Mouse (Mus musculus): ENCODE results near the gene Slc22a28. TPM values are rescaled to one million over a fixed set of nuclear protein-coding genes. Genes with fewer than 3 reads are reported as not detected.
"Not testable (repeated sequence)": the region's sequence is repeated elsewhere in the genome, so short reads cannot be mapped to it uniquely, and the experiment has no call there.

Gene Slc22a28
- not detected in 2 replicates for polyA plus RNA-seq (2011; ENCODE audit: insufficient read length, low read depth, missing spikeins)

DNA sequence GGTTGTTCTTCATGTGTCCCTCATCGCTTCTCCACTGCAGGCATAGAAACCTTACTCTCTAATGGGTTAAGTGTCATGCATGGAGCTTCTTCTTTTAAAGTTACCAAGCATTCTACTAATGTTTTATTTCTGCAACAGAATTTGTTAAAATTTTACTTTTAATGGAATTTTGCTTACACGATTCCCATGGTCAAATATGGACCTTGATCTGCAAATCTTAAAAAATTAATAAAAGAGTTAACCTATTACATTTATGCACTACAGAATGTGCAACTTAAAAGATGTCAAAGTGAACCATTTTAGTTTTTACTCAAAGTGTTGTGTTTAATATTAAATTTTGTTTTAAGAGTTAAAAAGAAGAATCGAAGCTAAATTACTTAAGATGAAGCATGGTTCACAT, at the start of gene Slc22a28:
TSS of gene Slc22a28 (minus strand) at position 102 of the 400 bp plus-strand sequence.
- H3K4me3 ChIP-seq (ENCODE audit: insufficient read depth, low read length): not testable (repeated sequence)

GRCm38 (mm10) chr19:8148787-8149523, 17.2 kb upstream of the Slc22a28 start:
- no peaks in the 10 kb centered on the region for H3K4me1 ChIP-seq (ENCODE audit: control insufficient read depth, insufficient read depth, low read length)
- TF ChIP-seq CTCF (IDR thresholded peaks at IDR 0.05; ENCODE audit: borderline replicate concordance, insufficient read depth, low read length) (no peak), POLR2A (IDR thresholded peaks at IDR 0.05; ENCODE audit: low read depth, low read length) (no peak)
- H3K4me3 ChIP-seq (ENCODE audit: insufficient read depth, low read length): no peak overlapping the region
- no peak overlapping the region for H3K27ac ChIP-seq (ENCODE audit: insufficient read depth, low read length)

More for the DNA sequence above, at the start of gene Slc22a28:
- H3K4me1 ChIP-seq (ENCODE audit: control insufficient read depth, insufficient read depth, low read length); H3K27ac ChIP-seq (ENCODE audit: insufficient read depth, low read length): not testable (repeated sequence)

DNA sequence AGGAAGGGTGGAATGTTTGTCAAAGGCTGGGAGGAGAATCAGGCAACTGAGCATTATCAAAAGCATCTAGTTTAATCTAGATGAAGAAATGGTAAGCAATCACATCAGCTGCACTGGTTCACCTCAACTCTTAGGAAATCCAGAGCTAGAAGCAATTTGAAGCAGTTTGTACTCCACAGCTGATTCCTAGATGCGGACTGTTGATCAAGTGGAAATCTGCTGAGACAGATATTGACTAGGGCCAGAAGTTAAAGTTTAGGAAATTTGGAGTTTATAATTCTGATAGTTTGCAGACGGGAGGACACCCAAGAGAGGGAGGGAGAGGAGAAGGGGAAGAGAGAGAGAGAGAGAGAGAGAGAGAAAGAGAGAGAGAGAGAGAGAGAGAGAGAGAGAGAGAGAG, 10.9 kb upstream of the Slc22a28 start:
- not testable (repeated sequence) for H3K4me3 ChIP-seq (ENCODE audit: insufficient read depth, low read length); H3K27ac ChIP-seq (ENCODE audit: insufficient read depth, low read length); H3K4me1 ChIP-seq (ENCODE audit: control insufficient read depth, insufficient read depth, low read length)

DNA sequence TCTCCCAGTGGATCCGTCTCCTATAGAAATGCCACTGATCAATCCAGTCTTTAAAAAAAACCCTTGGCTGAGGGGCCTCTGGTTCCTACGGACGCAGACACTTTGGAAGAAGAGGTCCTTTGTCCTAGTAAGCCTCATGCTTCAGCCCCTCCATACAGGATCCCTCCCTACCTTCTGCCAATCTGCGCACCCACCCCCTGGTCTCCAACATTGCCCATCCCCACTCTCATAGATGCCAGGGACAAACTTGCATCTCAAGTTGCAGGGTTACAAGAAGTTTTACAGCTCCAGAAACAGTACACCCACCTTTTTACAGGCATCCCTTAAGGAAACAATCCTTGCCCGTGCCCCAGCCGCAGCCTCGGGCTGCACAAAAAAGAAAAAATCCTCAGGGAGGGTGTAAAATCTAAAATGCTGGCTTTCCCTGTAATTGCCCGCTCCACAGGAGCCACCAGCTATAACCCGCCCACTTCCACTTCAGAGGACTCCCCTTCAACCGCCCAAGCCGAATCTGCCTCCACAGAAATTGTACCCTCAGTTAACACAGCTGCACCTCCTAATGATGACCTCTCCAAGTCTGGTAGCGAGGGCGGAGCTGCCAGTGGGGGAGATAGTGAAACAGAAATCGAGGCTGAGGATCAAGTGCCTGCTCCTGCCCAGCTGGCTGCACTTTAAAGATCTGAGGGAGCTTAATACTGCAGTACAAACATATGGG, 2.5 kb upstream of the Slc22a28 start:
- H3K4me3 ChIP-seq (ENCODE audit: insufficient read depth, low read length); H3K27ac ChIP-seq (ENCODE audit: insufficient read depth, low read length); H3K4me1 ChIP-seq (ENCODE audit: control insufficient read depth, insufficient read depth, low read length): not testable (repeated sequence)

DNA sequence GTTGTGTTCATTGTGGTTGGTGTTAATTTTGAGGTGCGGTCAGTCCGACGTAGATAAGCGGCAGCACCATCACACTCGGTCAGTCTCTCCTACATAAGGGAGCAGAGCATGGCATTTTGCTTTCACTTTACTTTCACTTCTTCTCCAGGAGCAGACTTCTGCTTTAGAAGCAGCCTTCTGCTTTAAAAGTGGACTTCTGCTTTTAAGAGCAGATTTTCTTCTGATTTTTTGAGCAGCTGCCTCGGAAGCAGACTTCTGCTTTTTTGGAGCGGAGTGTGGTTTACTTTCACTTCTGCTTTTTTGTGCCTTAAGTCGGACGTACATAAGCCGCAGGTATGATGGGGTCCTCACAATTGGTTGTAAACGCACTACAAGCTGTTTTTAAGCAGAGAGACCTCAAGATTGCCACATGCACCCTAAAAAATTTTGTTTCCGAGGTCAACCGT, 111.9 kb downstream of the Slc22a28 start:
- no peak for TF ChIP-seq POLR2A (IDR thresholded peaks at IDR 0.05; ENCODE audit: low read depth, low read length)
- TF ChIP-seq CTCF (IDR thresholded peaks at IDR 0.05; ENCODE audit: borderline replicate concordance, insufficient read depth, low read length): no peak
- Histone ChIP-seq H3K4me1 (ENCODE audit: control insufficient read depth, insufficient read depth, low read length) (no peaks in the 10 kb centered on the region), H3K4me3 (ENCODE audit: insufficient read depth, low read length) (no peak overlapping the region), H3K27ac (ENCODE audit: insufficient read depth, low read length) (no peak overlapping the region)

DNA sequence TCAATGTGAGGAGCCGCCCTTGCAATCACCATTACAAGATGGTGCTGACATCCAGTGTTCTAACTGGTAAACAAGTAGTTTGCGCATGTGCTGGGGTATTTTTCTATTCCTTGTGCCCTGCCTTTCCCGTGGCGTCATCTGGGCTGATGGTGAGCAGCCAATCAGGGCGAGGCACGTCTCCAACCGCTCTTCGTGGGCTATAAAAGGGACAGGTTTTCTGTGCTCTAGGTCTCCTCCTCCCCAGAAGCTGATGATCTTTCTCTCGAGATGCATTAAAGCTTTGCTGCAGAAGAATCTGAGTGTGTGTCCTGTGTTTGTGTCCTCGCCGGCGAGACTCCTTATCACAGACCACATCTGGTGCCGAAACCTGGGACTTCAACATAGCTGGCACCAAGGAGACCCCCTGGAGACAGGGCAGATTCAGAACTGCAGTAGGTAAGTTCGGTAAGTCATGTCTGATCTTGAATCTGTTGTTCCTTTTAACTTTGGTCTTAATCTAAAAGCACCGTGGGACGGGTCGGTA, 112.4 kb downstream of the Slc22a28 start:
- not testable (repeated sequence) for H3K27ac ChIP-seq (ENCODE audit: insufficient read depth, low read length); H3K4me1 ChIP-seq (ENCODE audit: control insufficient read depth, insufficient read depth, low read length); H3K4me3 ChIP-seq (ENCODE audit: insufficient read depth, low read length)

DNA sequence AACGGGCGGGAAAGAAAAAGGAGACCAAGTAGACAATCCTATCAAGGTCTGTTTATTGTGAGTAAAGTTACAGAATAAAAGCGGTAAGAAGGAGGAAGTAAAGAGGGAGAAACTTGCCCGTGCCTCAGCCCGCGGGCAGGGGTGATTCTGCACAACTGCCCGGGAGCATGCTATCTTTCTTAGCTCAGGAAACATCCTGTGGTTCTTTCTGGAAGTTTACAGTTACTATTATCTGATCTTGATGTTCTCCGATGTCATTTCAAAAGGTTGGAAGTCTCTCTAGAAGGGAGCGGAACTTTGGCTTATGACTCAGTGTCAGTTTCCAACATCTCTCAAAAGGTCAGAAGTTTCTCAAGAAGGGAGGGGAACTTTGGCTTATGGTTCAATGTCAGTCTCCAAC, 113.2 kb downstream of the Slc22a28 start:
- not testable (repeated sequence) for H3K27ac ChIP-seq (ENCODE audit: insufficient read depth, low read length); H3K4me3 ChIP-seq (ENCODE audit: insufficient read depth, low read length); H3K4me1 ChIP-seq (ENCODE audit: control insufficient read depth, insufficient read depth, low read length)

Other genes starting within 250 kb of the Slc22a28 start
- not detected in 2 replicates for gene Slc22a27, start 166.0 kb downstream of the Slc22a28 start, polyA plus RNA-seq (2011; ENCODE audit: insufficient read length, low read depth, missing spikeins)
- gene Slc22a29, start 86.9 kb upstream of the Slc22a28 start, polyA plus RNA-seq (2011; ENCODE audit: insufficient read length, low read depth, missing spikeins): not detected in 2 replicates

Measured in embryonic fibroblast, embryonic 13.5 days (primary cell).